ENCODE assay signal across 24 mouse cellular contexts in genomic region chr6:131377378-131377777, GRCm38 (mm10). TPM values are rescaled to one million over a fixed set of nuclear protein-coding genes. Genes with fewer than 3 reads are reported as not detected.
DNase-seq lines count a peak whose midpoint lies in the region; ATAC-seq and TF ChIP-seq lines count a peak whose summit lies in the region.
"Had no signal": no experiment of that assay in that cellular context is flagged by ENCODE, and none has a peak within 500 bp of the region (broad histone marks: within the 10 kb centered on the region; RNA-seq: fewer than 3 reads in every experiment).

No protein-coding gene starts in this region.

- peak overlapping the region; percentile 99 for H3K27ac ChIP-seq in gastrocnemius, adult 2 months
- H3K27ac ChIP-seq in spleen, adult 2 months (ENCODE audit: insufficient read depth, low read length): no peak overlapping the region
- H3K27ac ChIP-seq: embryonic facial prominence, embryonic 13.5 days; embryonic facial prominence, embryonic 15.5 days; forebrain, embryonic 10.5 days; forebrain, embryonic 12.5 days had no signal

- WGBS in spleen, adult 2 months: 98% methylated on average over 5 of the region's 5 CpGs

- H3K36me3 ChIP-seq in spleen, adult 2 months (ENCODE audit: control insufficient read depth, insufficient read depth, low read length): peaks cover 11% of the 10 kb centered on the region

- TF ChIP-seq POLR2A in spleen, adult 2 months (IDR thresholded peaks at IDR 0.05; ENCODE audit: low read depth, low read length): no peak

- no peak overlapping the region for H3K4me3 ChIP-seq in gastrocnemius, adult 2 months
- peak overlapping the region; percentile 5; the same call in 1 of the 2 replicates for H3K4me3 ChIP-seq in spleen, adult 2 months (ENCODE audit: extremely low read depth, insufficient read depth, insufficient read length)
- H3K4me3 ChIP-seq: embryonic facial prominence, embryonic 13.5 days; embryonic facial prominence, embryonic 15.5 days; erythroblast, embryonic 14.5 days; forebrain, embryonic 10.5 days; forebrain, embryonic 12.5 days had no signal

- TF ChIP-seq CTCF in gastrocnemius, adult 2 months (IDR thresholded peaks at IDR 0.05): no peak
- TF ChIP-seq CTCF in spleen, adult 2 months (IDR thresholded peaks at IDR 0.05; ENCODE audit: extremely low read depth, insufficient read depth, insufficient read length, insufficient replicate concordance): no peak

- H3K27me3 ChIP-seq in spleen, adult 2 months (ENCODE audit: control insufficient read depth, insufficient read depth, low read length): no peaks in the 10 kb centered on the region
- H3K27me3 ChIP-seq: embryonic facial prominence, embryonic 13.5 days; embryonic facial prominence, embryonic 15.5 days; forebrain, embryonic 12.5 days had no signal

- H3K4me1 ChIP-seq in spleen, adult 2 months (ENCODE audit: control insufficient read depth, insufficient read depth, insufficient read length): no peaks in the 10 kb centered on the region

- intact Hi-C loops in gastrocnemius, adult 2 months (cut with DNase I): no loop called here

- no peak for DNase-seq in gastrocnemius, adult 2 months
- DNase-seq in gastrocnemius, adult 8-10 months (ENCODE audit: low spot score in 2 of 2): no peak
- DNase-seq in spleen, adult 2 months (ENCODE audit: low read depth in 1 of 2, low spot score in 2 of 2): no peak
- DNase-seq in spleen, postnatal 14 days (ENCODE audit: low spot score in 2 of 2): no peak
- no peak for DNase-seq in kidney, postnatal 36 days
- no peak for DNase-seq in embryo, embryonic 9.5 days (ENCODE audit: extremely low spot score)
- DNase-seq: adrenal gland, adult 2 months; adrenal gland, postnatal 10 days; adrenal gland, postnatal 25 days; cerebellum, adult 11 months; cerebellum, adult 18-20 months; cerebellum, adult 8-10 months; cerebellum, adult 9-11 months; cerebellum, postnatal 14 days; cerebellum, postnatal 36 days; forebrain, postnatal 0 days had no signal

- peak; percentile 46; the same call in 1 of the 2 replicates for ATAC-seq in granulocyte monocyte progenitor cell, adult 5-6 weeks (replicated peaks; ENCODE audit: poor library complexity, severe bottlenecking)
- ATAC-seq in megakaryocyte-erythroid progenitor cell, adult 5-6 weeks (replicated peaks; ENCODE audit: low FRiP score, low TSS enrichment, poor library complexity, severe bottlenecking): peak; percentile 36; the same call in 1 of the 2 replicates
- ATAC-seq: forebrain, embryonic 14.5 days; forebrain, postnatal 0 days had no signal

RNA-seq across cellular contexts. Expression of gene Ybx3, which starts 10.9 kb away (rescaled TPM):
- total RNA-seq in gastrocnemius, adult 2 months (2021): 1,000 to 10,000 TPM; 1,637 to 2,309 TPM
- total RNA-seq in gastrocnemius, adult 8-10 months (2022): 1,000 to 10,000 TPM; 1,961 to 2,457 (median 2,159) TPM
- 66.5 and 90.9 TPM in 2 replicates for polyA plus RNA-seq in spleen, adult 2 months (2012; rRNA removed)
- total RNA-seq in granulocyte monocyte progenitor cell, adult 5-6 weeks (2014; fragmentation: Nextera tagmentation): 324 and 391 TPM in 2 replicates
- total RNA-seq in granulocyte monocyte progenitor cell, adult 5-6 weeks (2017): 563 and 635 TPM in 2 replicates
- total RNA-seq in megakaryocyte-erythroid progenitor cell, adult 5-6 weeks (2014; fragmentation: Nextera tagmentation): 620 and 624 TPM in 2 replicates
- 689 and 900 TPM in 2 replicates for total RNA-seq in megakaryocyte-erythroid progenitor cell, adult 5-6 weeks (2017)

RNA-seq across cellular contexts. Expression of gene Styk1, which starts 24.0 kb away (rescaled TPM):
- total RNA-seq in gastrocnemius, adult 2 months (2021): 1 to 10 TPM; 1.1 TPM
- 1 to 10 TPM in 1 of 4 experiments, under 1 TPM in 3; 0.31 to 1.2 (median 0.69) TPM for total RNA-seq in gastrocnemius, adult 8-10 months (2022)
- polyA plus RNA-seq in spleen, adult 2 months (2012; rRNA removed): 0.40 and 1.3 TPM in 2 replicates
- 0.81 TPM in 1 of 2 replicates, not detected in the other for total RNA-seq in granulocyte monocyte progenitor cell, adult 5-6 weeks (2014; fragmentation: Nextera tagmentation)
- 0.04 TPM in 1 of 2 replicates, not detected in the other for total RNA-seq in granulocyte monocyte progenitor cell, adult 5-6 weeks (2017)
- 0.39 TPM in 1 of 2 replicates, not detected in the other for total RNA-seq in megakaryocyte-erythroid progenitor cell, adult 5-6 weeks (2014; fragmentation: Nextera tagmentation)
- 1.3 and 1.6 TPM in 2 replicates for total RNA-seq in megakaryocyte-erythroid progenitor cell, adult 5-6 weeks (2017)
- polyA plus RNA-seq: adrenal gland, adult 2 months; erythroblast, embryonic 14.5 days had no signal
